Mouse (Mus musculus) kidney, embryonic 14.5 days (tissue): ENCODE data around the gene Gipc2. TPM values are rescaled to one million over a fixed set of nuclear protein-coding genes. Genes with fewer than 3 reads are reported as not detected.

Experiments used
- ATAC-seq: fragments of 200-750 bp; cut with Nextera tagmentation; 2 replicates; pipeline ENCODE4 v1.8.0; 2017; ENCODE audit warnings: moderate number of reproducible peaks, mild to moderate bottlenecking, moderate TSS enrichment, moderate library complexity; ENCODE audit not compliant: low FRiP score, low TSS enrichment
- H3K27ac ChIP-seq: fragments of 300-500 bp; sonication (generic); 2 replicates; pipeline ENCODE4 v1.5.1; 2014; ENCODE audit warnings: low read depth, mild to moderate bottlenecking, low read length, moderate library complexity, mixed read lengths
- H3K27me3 ChIP-seq: fragments of 300-500 bp; sonication (generic); 2 replicates; pipeline ENCODE4 v1.6.1; 2014; ENCODE audit warnings: mild to moderate bottlenecking, low read length; ENCODE audit not compliant: control insufficient read depth, insufficient read depth
- H3K36me3 ChIP-seq: fragments of 300-500 bp; sonication (generic); 2 replicates; pipeline ENCODE4 v1.6.1; 2014; ENCODE audit warnings: low read length, mixed read lengths; ENCODE audit not compliant: control insufficient read depth, insufficient read depth
- H3K4me1 ChIP-seq: fragments of 300-500 bp; sonication (generic); 2 replicates; pipeline ENCODE4 v1.6.1; 2014; ENCODE audit warnings: low read length, mixed read lengths; ENCODE audit not compliant: control insufficient read depth, insufficient read depth
- H3K4me2 ChIP-seq: fragments of 300-500 bp; sonication (generic); replicated peaks from 2 replicates; pipeline ENCODE4 v1.6.1; 2014; ENCODE audit warnings: low read depth, mild to moderate bottlenecking, low read length
- H3K4me3 ChIP-seq: fragments of 300-500 bp; sonication (generic); 2 replicates; pipeline ENCODE4 v1.5.1; 2014; ENCODE audit warnings: mild to moderate bottlenecking, low read length
- H3K9ac ChIP-seq: fragments of 300-500 bp; sonication (generic); 2 replicates; pipeline ENCODE4 v1.6.1; 2014; ENCODE audit warnings: low read depth, mild to moderate bottlenecking, low read length, moderate library complexity
- H3K9me3 ChIP-seq: fragments of 300-500 bp; sonication (generic); 2 replicates; pipeline ENCODE4 v1.6.1; 2016; ENCODE audit warnings: low read length; ENCODE audit not compliant: control insufficient read depth
- WGBS: fragments of 180-500 bp; shearing (Covaris S2); extraction: QIAGEN DNeasy Blood & Tissue Kit; methylation state at CpG from one replicate; pipeline ENCODE4 v1.1.7; 2014; 5-methylcytosine and 5-hydroxymethylcytosine counted together
- polyA plus RNA-seq: library from polyadenylated mRNA; unstranded; fragments of >200 nt; fragmentation: Nextera tagmentation; extraction: Ambion mirVana; gene quantifications from 2 replicates; pipeline ENCODE4 v1.2.1, GENCODE M21; 2014

Gipc2 gene
- polyA plus RNA-seq, 1 experiment from 2014 or later, result 22.2 TPM

DNA sequence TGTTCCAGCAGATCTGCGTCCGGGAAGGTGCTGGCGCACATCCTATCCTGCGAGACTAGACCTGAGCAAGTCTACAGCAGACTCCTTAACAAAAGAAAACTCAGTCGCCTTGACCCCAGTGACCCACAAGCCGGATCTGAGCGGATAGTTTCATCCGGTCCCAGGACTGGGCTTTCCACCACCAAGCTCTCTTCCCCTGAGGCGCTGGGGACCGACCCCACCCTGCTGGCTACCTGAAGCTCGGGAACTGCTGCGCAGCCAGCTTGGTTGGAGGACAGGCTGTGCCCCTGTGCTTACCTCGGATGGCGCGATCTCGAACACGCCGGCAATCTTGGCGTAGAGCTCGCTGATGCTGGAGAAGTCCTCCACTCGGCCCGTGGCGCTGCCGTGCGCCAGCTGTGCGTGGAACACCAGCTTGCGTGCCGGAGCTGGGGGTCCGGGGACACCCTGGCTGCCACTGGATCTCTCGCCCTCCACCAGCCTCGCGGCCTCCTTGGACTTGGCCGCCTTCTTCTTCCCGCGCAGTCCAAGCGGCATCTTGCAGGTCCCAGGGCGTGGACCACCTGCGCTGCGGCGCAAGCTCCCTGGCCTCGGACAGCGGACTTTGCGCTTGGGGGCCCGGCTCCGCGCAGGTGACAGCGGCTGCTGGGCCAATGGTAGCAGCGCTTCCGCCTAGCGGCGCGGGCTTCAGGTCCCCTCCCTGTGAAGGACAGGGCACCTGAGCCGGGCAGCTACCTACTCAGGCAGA lies 505 bp downstream of the Gipc2 start:
- peak overlapping the region; percentile 58 for H3K9ac ChIP-seq
- H3K27me3 ChIP-seq, result peaks cover 9% of the 10 kb centered on the region
- H3K36me3 ChIP-seq, result no peaks in the 10 kb centered on the region
- peak overlapping the region; percentile 95 for H3K4me2 ChIP-seq
- H3K4me1 ChIP-seq, result peaks cover 22% of the 10 kb centered on the region; the same call in 1 of the 2 replicates
- ATAC-seq, result peak; percentile 75
- no peak overlapping the region for H3K27ac ChIP-seq
- H3K9me3 ChIP-seq, result no peaks in the 10 kb centered on the region
- 1% methylated on average over 53 of the region's 53 CpGs for WGBS
- peak overlapping the region; percentile 54 for H3K4me3 ChIP-seq

DNA sequence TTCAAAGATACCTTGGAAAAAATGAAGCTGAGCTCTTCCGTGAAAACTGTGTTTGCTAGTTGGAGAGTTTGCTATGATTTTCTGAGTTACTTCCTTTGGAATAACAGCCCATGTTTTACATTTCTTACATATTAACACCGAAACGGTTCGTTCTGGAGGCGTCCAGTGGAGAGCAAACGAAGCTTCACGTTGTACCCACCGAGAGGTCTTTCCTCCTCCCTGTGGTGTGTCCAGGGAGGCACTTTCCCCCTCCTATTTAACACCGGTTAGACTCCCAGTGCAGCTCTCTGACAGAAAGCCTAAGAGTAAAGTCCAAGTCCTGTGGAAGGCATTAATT lies 1.0 kb downstream of the Gipc2 start:
- H3K36me3 ChIP-seq, result no peaks in the 10 kb centered on the region
- peak overlapping the region; percentile 54; the same call in 1 of the 2 replicates for H3K4me3 ChIP-seq
- peaks cover 9% of the 10 kb centered on the region for H3K27me3 ChIP-seq
- WGBS, result 31% methylated on average over 9 of the region's 9 CpGs
- H3K9me3 ChIP-seq, result no peaks in the 10 kb centered on the region
- ATAC-seq, result no peak; the same call in 1 of the 2 replicates
- H3K4me2 ChIP-seq, result peak overlapping the region; percentile 95
- no peak overlapping the region for H3K27ac ChIP-seq
- H3K9ac ChIP-seq, result peak overlapping the region; percentile 58; the same call in 1 of the 2 replicates
- peaks cover 22% of the 10 kb centered on the region; the same call in 1 of the 2 replicates for H3K4me1 ChIP-seq

DNA sequence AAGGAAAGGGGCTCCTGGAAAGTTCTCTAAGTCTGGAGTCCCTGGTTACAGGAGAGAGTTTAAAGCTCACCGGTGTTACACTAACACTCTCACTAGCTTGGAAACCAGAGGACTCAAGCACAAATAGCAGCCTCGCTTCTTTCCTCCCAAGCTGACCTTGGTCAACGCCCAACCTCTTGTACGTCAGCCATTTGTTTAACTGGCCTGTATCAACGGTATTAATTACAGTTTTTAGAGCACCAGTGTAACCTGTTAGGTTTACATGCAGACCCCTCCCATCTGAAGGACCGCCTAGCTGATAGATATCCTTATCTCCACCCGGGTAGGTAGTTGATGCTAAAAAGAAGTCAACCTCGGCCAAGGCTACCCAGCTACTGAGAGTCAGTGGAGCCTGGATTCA lies 2.7 kb downstream of the Gipc2 start:
- 70% methylated on average over 8 of the region's 8 CpGs for WGBS

DNA sequence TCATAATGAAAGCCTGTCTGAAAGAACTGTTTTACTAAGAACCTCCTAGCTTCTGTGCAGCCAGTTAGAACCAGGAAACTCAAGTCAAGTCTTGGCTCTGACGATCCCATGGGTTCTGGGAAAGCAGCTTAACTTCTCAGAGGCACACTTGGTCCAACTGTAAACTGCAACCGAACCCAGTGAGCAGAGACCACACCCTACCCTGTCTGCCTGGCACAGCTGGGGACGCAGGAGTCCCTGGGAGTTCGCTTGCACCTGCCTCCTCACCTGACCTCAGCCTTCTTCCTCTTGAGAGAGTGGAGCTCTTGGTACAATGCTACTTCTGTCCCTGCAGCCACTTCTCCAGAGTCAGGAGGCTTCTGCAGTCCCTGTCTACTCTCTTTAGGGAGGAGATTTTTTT lies 5.4 kb downstream of the Gipc2 start:
- 0 out of 2 replicates have a peak, but pooled peaks cover 8% of the 10 kb centered on the region for H3K4me1 ChIP-seq
- no peak overlapping the region for H3K9ac ChIP-seq
- no peak for ATAC-seq
- H3K36me3 ChIP-seq, result no peaks in the 10 kb centered on the region
- H3K27ac ChIP-seq, result no peak overlapping the region
- no peak overlapping the region for H3K4me2 ChIP-seq
- WGBS, result 61% methylated on average over 4 of the region's 4 CpGs
- no peaks in the 10 kb centered on the region for H3K9me3 ChIP-seq
- H3K27me3 ChIP-seq, result peaks cover 4% of the 10 kb centered on the region
- H3K4me3 ChIP-seq, result no peak overlapping the region

More for the DNA sequence above, 2.7 kb downstream of the Gipc2 start:
- H3K4me2 ChIP-seq, result no peak overlapping the region
- H3K4me1 ChIP-seq, result peaks cover 22% of the 10 kb centered on the region; the same call in 1 of the 2 replicates
- peaks cover 9% of the 10 kb centered on the region for H3K27me3 ChIP-seq
- H3K9me3 ChIP-seq, result no peaks in the 10 kb centered on the region
- H3K36me3 ChIP-seq, result no peaks in the 10 kb centered on the region
- no peak overlapping the region for H3K4me3 ChIP-seq
- ATAC-seq, result no peak
- H3K9ac ChIP-seq, result no peak overlapping the region
- no peak overlapping the region for H3K27ac ChIP-seq

DNA sequence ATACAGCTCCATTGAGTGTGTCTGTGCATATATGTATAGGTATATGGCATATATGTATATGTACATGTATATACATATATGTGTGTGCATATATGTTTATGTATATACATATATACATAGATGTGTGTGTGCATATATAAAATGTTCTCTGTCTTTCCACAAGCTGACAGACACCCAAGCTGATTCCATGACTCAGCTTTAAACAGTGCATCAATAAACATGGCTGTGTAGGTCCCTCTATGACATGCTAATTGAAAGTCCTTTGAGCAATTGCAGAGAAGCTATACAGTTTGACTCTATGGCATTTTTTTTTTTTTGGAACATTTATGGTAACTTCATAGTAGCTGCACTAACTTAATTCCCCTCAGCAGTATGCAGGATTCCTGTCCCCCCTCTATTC lies 6.7 kb downstream of the Gipc2 start:
- H3K27me3 ChIP-seq, result no peaks in the 10 kb centered on the region
- no peak overlapping the region for H3K9ac ChIP-seq
- no peak overlapping the region for H3K4me2 ChIP-seq

DNA sequence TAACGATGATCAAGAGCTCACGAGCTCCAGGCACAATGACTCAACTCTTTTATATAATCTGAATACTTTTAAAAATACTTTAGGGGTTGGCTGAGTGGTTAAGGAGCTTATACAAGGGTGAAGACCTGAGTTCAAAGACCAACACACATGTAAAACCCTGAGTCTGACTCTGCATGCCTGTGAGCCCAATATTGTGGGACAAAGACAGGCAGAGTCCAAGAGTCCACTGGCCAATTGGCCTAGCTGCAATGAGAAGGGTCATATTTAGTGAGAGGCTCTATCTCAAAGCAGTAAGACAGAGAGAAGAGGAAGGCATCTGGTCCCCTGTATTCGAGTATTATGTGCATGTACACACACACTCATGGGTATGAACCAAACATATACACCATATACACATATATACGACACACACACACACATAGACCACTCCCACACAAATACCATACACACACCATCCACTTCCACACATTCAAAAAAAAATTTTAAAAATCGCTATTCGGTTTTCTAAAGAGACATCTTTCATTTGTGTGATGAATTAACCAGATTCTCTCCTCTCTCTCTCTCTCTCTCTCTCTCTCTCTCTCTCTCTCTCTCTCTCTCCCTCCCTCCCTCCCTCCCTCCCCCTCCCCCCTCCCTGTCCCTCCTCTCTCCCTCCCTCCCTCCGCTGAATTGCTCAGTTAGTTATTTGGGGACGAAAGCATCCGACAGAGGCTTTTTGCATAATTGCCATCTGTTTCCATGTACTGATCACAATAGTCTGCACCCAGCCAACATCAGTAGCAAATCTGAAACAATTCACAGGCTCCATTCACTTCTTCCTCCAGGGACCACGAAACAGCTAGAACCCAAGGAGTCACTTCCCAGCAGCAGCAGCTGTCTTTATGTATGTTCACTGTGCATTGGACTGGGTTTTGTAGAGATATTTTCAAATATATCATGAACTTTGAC lies 7.4 kb downstream of the Gipc2 start:
- WGBS, result 81% methylated on average over 10 of the region's 10 CpGs
- ATAC-seq, result no peak
- Histone ChIP-seq H3K27ac (no peak overlapping the region), H3K4me2 (no peak overlapping the region), H3K4me3 (no peak overlapping the region), H3K4me1 (no peaks in the 10 kb centered on the region), H3K27me3 (no peaks in the 10 kb centered on the region), H3K9ac (no peak overlapping the region), H3K9me3 (no peaks in the 10 kb centered on the region), H3K36me3 (no peaks in the 10 kb centered on the region)

More for the DNA sequence above, 6.7 kb downstream of the Gipc2 start:
- Histone ChIP-seq H3K9me3 (no peaks in the 10 kb centered on the region), H3K4me3 (no peak overlapping the region), H3K4me1 (no peaks in the 10 kb centered on the region), H3K36me3 (no peaks in the 10 kb centered on the region), H3K27ac (no peak overlapping the region)
- ATAC-seq, result no peak

DNA sequence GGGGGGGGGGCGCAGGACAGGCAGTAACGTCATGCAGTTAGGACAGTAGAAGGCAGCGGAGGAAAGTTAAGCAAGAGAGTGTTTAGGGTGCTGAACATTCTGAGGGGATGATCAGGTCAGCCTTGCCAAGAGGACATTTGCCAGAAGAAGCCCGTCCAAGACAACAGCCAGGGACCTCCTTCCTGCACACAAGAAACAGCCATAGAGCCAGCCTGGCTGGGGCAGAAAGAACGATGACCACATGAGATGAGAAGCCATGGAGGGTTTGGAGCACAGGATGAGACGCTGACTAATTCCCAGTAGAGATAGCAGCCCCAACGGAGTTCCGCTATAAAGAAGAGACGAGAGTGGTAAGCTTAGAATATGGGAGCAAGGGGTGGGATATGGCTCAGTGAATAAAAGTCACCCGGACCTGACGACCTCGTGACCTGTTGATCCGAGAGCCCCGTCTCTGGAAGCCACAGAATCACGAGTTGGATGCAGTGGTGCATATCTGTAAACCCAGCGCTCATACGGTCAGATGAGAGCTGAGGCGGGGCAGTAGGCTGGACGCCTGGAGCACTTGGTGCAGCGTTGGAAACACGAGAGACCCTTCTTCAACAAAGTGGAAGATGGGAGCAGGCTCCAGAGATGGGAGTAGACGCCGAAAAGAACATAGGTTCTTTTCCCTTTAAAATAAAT lies 9.1 kb downstream of the Gipc2 start:
- Histone ChIP-seq H3K4me3 (no peak overlapping the region), H3K9me3 (no peaks in the 10 kb centered on the region), H3K27me3 (no peaks in the 10 kb centered on the region), H3K4me1 (no peaks in the 10 kb centered on the region), H3K9ac (no peak overlapping the region), H3K36me3 (no peaks in the 10 kb centered on the region), H3K4me2 (peak overlapping the region; percentile 19; the same call in 1 of the 2 replicates), H3K27ac (no peak overlapping the region)
- 48% methylated on average over 23 of the region's 23 CpGs for WGBS
- ATAC-seq, result peak; percentile 73; the same call in 1 of the 2 replicates

DNA sequence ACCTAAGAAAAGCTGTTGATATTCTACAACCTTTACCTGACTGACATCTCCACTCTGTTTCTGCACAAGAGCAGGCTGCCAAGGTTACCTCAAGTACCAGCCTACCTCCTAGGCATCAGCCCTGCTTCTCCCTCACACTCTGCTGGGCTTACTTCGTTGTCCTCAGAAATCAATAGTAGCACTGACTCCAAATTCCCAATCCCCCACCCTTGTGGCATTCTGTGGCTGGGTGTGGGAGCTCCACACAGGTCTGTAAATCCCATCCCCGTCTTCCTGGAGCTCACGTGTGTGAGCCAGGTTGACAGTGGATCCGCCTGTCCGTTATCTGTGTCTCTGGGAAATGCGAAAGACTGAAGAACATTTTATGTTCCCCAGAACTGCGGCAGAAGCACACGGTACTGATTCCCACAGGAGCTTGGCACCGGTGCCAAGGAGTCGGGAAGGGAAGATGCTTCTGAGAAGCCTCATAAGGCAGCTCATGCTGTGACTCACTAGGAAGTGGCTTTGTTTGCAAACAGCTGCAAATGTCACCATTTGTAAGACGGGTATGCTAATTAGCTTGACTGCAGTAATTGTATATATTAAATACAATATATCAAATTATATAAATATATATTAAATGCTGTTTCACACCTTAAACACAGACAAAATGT lies 10.6 kb downstream of the Gipc2 start:
- Histone ChIP-seq H3K27ac (no peak overlapping the region), H3K27me3 (no peaks in the 10 kb centered on the region), H3K4me3 (no peak overlapping the region), H3K9ac (no peak overlapping the region), H3K9me3 (no peaks in the 10 kb centered on the region), H3K4me1 (no peaks in the 10 kb centered on the region), H3K4me2 (no peak overlapping the region), H3K36me3 (no peaks in the 10 kb centered on the region)
- ATAC-seq, result no peak
- 62% methylated on average over 11 of the region's 11 CpGs for WGBS
